In the genomic region with DNA sequence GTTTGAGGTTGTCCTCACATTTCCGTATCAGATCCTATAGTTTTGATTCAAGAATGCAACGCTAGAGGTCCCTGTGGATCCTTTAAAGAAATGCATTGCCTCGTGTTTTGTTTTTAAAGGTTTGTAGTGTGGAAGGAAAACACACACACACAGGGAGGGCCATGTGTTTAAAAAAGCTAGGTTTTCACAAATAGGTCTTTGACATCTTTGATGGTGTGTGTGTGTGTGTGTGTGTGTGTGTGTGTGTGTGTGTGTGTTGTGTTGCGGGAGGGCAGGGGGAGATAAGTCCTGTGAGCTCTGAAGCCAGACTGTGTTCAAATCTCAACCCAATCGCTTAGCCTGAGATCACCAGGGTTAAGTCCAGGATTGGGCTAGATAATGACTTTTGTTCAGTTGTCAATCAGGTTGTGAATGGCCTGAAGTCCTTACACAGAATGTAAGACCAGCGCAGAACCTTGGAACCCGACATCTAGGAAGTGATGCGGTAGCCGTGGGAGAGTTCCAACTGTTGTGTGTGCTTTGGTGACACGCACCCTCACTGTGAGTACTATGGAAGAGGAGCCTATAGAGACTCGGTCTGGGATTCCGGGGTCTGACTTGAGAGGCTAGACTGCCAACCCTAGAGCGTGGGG, we compare ENCODE assay signal across 8 mouse cellular contexts. TPM values are rescaled to one million over a fixed set of nuclear protein-coding genes. Genes with fewer than 3 reads are reported as not detected.
DNase-seq lines count a peak whose midpoint lies in the region; ATAC-seq lines count a peak whose summit lies in the region.

No protein-coding gene starts in this region.

- H3K9me3 ChIP-seq in hindbrain, embryonic 15.5 days = no peaks in the 10 kb centered on the region
- H3K9me3 ChIP-seq in stomach, embryonic 15.5 days = no peaks in the 10 kb centered on the region

- no peak overlapping the region for H3K9ac ChIP-seq in hindbrain, embryonic 15.5 days
- no peak overlapping the region; the same call in 1 of the 2 replicates for H3K9ac ChIP-seq in stomach, embryonic 15.5 days

- no peak overlapping the region for H3K27ac ChIP-seq in hindbrain, embryonic 15.5 days (replicated peaks)
- no peak overlapping the region for H3K27ac ChIP-seq in stomach, embryonic 15.5 days

- peaks cover 44% of the 10 kb centered on the region for H3K27me3 ChIP-seq in hindbrain, embryonic 15.5 days
- no peaks in the 10 kb centered on the region for H3K27me3 ChIP-seq in stomach, embryonic 15.5 days (replicated peaks)

- peak overlapping the region; percentile 31 for H3K4me3 ChIP-seq in hindbrain, embryonic 15.5 days
- peak overlapping the region; percentile 35 for H3K4me3 ChIP-seq in stomach, embryonic 15.5 days (replicated peaks)

- peak; percentile 36; the same call in 1 of the 2 replicates for ATAC-seq in frontal cortex, adult (ENCODE audit: low TSS enrichment)
- peak; percentile 68; the same call in 1 of the 2 replicates for ATAC-seq in hindbrain, embryonic 15.5 days (ENCODE audit: low FRiP score, low read depth)
- ATAC-seq in stomach, embryonic 15.5 days (ENCODE audit: insufficient read depth, low FRiP score, low read depth) = peak; percentile 33; the same call in 1 of the 2 replicates

- peak overlapping the region; percentile 57 for H3K4me2 ChIP-seq in hindbrain, embryonic 15.5 days
- peak overlapping the region; percentile 74 for H3K4me2 ChIP-seq in stomach, embryonic 15.5 days

- H3K4me1 ChIP-seq in hindbrain, embryonic 15.5 days (replicated peaks) = peaks cover 11% of the 10 kb centered on the region
- peaks cover 10% of the 10 kb centered on the region; the same call in 1 of the 2 replicates for H3K4me1 ChIP-seq in stomach, embryonic 15.5 days

- no peak for DNase-seq in frontal cortex, postnatal 25 days (ENCODE audit: low spot score in 2 of 2)
- DNase-seq in B cell, adult 2 months = peak; percentile 19 to 26
- peak; percentile 76 for DNase-seq in embryo, embryonic 11 days
- DNase-seq in lung, postnatal 36 days = peak; percentile 58
- DNase-seq in ovary, postnatal 36 days (ENCODE audit: low spot score) = no peak

- 4% methylated on average over 13 of the region's 13 CpGs for WGBS in hindbrain, embryonic 15.5 days
- WGBS in stomach, embryonic 15.5 days = 7% methylated on average over 13 of the region's 13 CpGs

- no peaks in the 10 kb centered on the region for H3K36me3 ChIP-seq in hindbrain, embryonic 15.5 days
- H3K36me3 ChIP-seq in stomach, embryonic 15.5 days = no peaks in the 10 kb centered on the region

RNA-seq across cellular contexts. Expression of a gene that starts 8.4 kb away (rescaled TPM):
- polyA plus RNA-seq in hindbrain, embryonic 15.5 days (2015; fragmentation: Nextera tagmentation; extraction: Ambion mirVana) = 0.51 and 0.69 TPM in 2 replicates
- polyA plus RNA-seq in stomach, embryonic 15.5 days (2015; fragmentation: Nextera tagmentation; extraction: Ambion mirVana) = 0.55 and 0.73 TPM in 2 replicates

RNA-seq across cellular contexts. Expression of a gene that starts 16.5 kb away (rescaled TPM):
- polyA plus RNA-seq in hindbrain, embryonic 15.5 days (2015; fragmentation: Nextera tagmentation; extraction: Ambion mirVana) = 32.7 and 34.1 TPM in 2 replicates
- polyA plus RNA-seq in stomach, embryonic 15.5 days (2015; fragmentation: Nextera tagmentation; extraction: Ambion mirVana) = 107 and 111 TPM in 2 replicates

Comparison
In these comparisons a context has a peak if more than half of its experiments do, and no peak if none do; other contexts are left out.
1. DNase-seq: peak in B cell, adult 2 months (2 of 2), embryo, embryonic 11 days (single experiment) and lung, postnatal 36 days (single experiment); none in frontal cortex, postnatal 25 days (0 of 2) and ovary, postnatal 36 days (single experiment).
2. Peak in every context shown above with its lines, with median percentiles within 50 percentile points of each other: ATAC-seq.